Mouse (Mus musculus): ENCODE data around the gene Apon.

- TF ChIP-seq CTCF (IDR thresholded peaks at IDR 0.05; ENCODE audit: low read depth, low read length), result no peak
- TF ChIP-seq POLR2A (IDR thresholded peaks at IDR 0.05; ENCODE audit: extremely low read depth, insufficient read depth, low read length), result no peak
These were observed 48.5 kb downstream of the Apon start for GRCm38 (mm10) chr10:128302357-128302756.
